Mouse (Mus musculus): ENCODE data around the gene Ercc2.

DNA sequence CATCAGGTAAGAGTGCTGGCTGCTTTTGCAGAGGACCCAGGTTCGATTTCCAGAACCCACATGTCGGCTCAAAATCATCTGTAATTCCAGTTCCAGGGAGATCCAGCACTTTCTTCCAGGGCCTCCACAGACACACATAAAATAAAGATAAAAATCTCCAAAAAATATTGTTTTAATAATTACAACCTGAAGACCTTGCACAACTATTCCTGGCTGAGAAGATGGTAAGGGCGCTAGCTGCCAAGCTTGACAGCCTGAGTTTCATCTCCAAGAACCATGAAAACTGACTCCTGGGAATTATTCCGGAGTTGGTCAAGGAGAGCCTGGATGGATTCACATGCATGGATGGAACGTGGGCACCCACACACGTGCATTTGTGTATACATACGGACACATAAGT, 22.7 kb downstream of the Ercc2 start, which contains the start of gene Ckm:
- no peak for TF ChIP-seq CTCF (IDR thresholded peaks at IDR 0.05; ENCODE audit: low read depth)
- TF ChIP-seq EP300 (IDR thresholded peaks at IDR 0.05; ENCODE audit: low read depth) = no peak

Data from liver, embryonic 14.5 days (tissue).